Mouse (Mus musculus): ENCODE results near the gene Lce1a2.

GRCm38 (mm10) chr3:92708974-92709373 lies 38.9 kb upstream of the Lce1a2 start, which contains the start of gene Lce1e:
- TF ChIP-seq CTCF (IDR thresholded peaks at IDR 0.05; ENCODE audit: low read depth, low read length) (no peak), GATA2 (IDR thresholded peaks at IDR 0.05; ENCODE audit: borderline replicate concordance, low read depth, low read length) (no peak), GATA1 (IDR thresholded peaks at IDR 0.05; ENCODE audit: borderline replicate concordance, low read length) (no peak)
